Comparison of ENCODE assay signal across 19 mouse cellular contexts in genomic region chr11:99609126-99609525, GRCm38 (mm10). TPM values are rescaled to one million over a fixed set of nuclear protein-coding genes. Genes with fewer than 3 reads are reported as not detected.
DNase-seq lines count a peak whose midpoint lies in the region; ATAC-seq and TF ChIP-seq lines count a peak whose summit lies in the region.
"Had no signal": no experiment of that assay in that cellular context is flagged by ENCODE, and none has a peak within 500 bp of the region (broad histone marks: within the 10 kb centered on the region; RNA-seq: fewer than 3 reads in every experiment).

No protein-coding gene starts in this region.

- no peaks in the 10 kb centered on the region for H3K27me3 ChIP-seq in cerebellum, adult 2 months (ENCODE audit: control insufficient read depth, insufficient read depth, low read length)
- no peaks in the 10 kb centered on the region for H3K27me3 ChIP-seq in midbrain, embryonic 15.5 days (replicated peaks)
- H3K27me3 ChIP-seq: forebrain, embryonic 12.5 days; megakaryocyte, embryonic 14.5 days had no signal

- H3K9ac ChIP-seq in midbrain, embryonic 15.5 days = no peak overlapping the region
- H3K9ac ChIP-seq: forebrain, embryonic 12.5 days; lung, embryonic 14.5 days had no signal

- no peaks in the 10 kb centered on the region for H3K4me1 ChIP-seq in cerebellum, adult 2 months (ENCODE audit: control insufficient read depth, insufficient read depth, low read length)
- H3K4me1 ChIP-seq in midbrain, embryonic 15.5 days = no peaks in the 10 kb centered on the region
- H3K4me1 ChIP-seq: forebrain, embryonic 12.5 days; megakaryocyte, embryonic 14.5 days had no signal

- H3K36me3 ChIP-seq in midbrain, embryonic 15.5 days (replicated peaks) = no peaks in the 10 kb centered on the region
- H3K36me3 ChIP-seq: forebrain, embryonic 12.5 days had no signal

- 17% methylated on average over 1 of the region's 1 CpGs for WGBS in cerebellum, adult 2 months
- 73% methylated on average over 1 of the region's 1 CpGs for WGBS in midbrain, embryonic 15.5 days

- H3K4me2 ChIP-seq in midbrain, embryonic 15.5 days = no peak overlapping the region
- H3K4me2 ChIP-seq: forebrain, embryonic 12.5 days; lung, embryonic 14.5 days had no signal

- H3K27ac ChIP-seq in cerebellum, adult 2 months (ENCODE audit: insufficient read depth, low read length) = no peak overlapping the region
- H3K27ac ChIP-seq in midbrain, embryonic 15.5 days = no peak overlapping the region
- H3K27ac ChIP-seq: forebrain, embryonic 12.5 days; hindbrain, postnatal 0 days had no signal

- TF ChIP-seq CTCF in cerebellum, adult 2 months (IDR thresholded peaks at IDR 0.05; ENCODE audit: borderline replicate concordance, insufficient read depth, low read depth, low read length) = no peak

- no peak overlapping the region for H3K4me3 ChIP-seq in cerebellum, adult 2 months (replicated peaks; ENCODE audit: insufficient read depth, low read depth, low read length)
- H3K4me3 ChIP-seq in midbrain, embryonic 15.5 days = no peak overlapping the region
- H3K4me3 ChIP-seq: forebrain, embryonic 12.5 days; megakaryocyte, embryonic 14.5 days; myocyte had no signal

- DNase-seq in cerebellum, adult 11-12 months = peak; percentile 34
- DNase-seq in cerebellum, postnatal 4 days (ENCODE audit: low spot score in 2 of 2) = no peak
- peak; percentile 11 to 52 for DNase-seq in cerebellum, adult 2 months
- DNase-seq in layer of hippocampus, adult 11-12 months (ENCODE audit: low spot score) = peak; percentile 37
- DNase-seq in left cerebral cortex, adult 9 months (ENCODE audit: low spot score in 2 of 2) = peak; percentile 11 to 55
- DNase-seq in ovary, postnatal 10 days (ENCODE audit: low spot score) = no peak
- DNase-seq in lung, adult 18-20 months = no peak
- DNase-seq: adrenal gland, postnatal 10 days; gastrocnemius, postnatal 36 days; lung, embryonic 14.5 days had no signal

- H3K9me3 ChIP-seq in midbrain, embryonic 15.5 days = no peaks in the 10 kb centered on the region
- H3K9me3 ChIP-seq: forebrain, embryonic 12.5 days; megakaryocyte, embryonic 14.5 days had no signal

- no peak for TF ChIP-seq POLR2A in cerebellum, adult 2 months (IDR thresholded peaks at IDR 0.05; ENCODE audit: borderline replicate concordance, insufficient read depth, low read length)

- ATAC-seq in midbrain, embryonic 15.5 days (replicated peaks) = no peak
- ATAC-seq: hindbrain, postnatal 0 days had no signal

RNA-seq across cellular contexts. Expression of gene Gm11937, which starts 0.9 kb away (rescaled TPM):
- not detected in 2 replicates for polyA plus RNA-seq in cerebellum, adult 2 months (2012; rRNA removed)
- polyA plus RNA-seq in midbrain, embryonic 15.5 days (2015; fragmentation: Nextera tagmentation; extraction: Ambion mirVana) = not detected in 2 replicates
- polyA plus RNA-seq: embryonic facial prominence, embryonic 14.5 days; forebrain, embryonic 12.5 days; heart, embryonic 14.5 days; hindbrain, postnatal 0 days; kidney, embryonic 16.5 days; limb, embryonic 11.5 days; lung, embryonic 14.5 days; myocyte had no signal

RNA-seq across cellular contexts. Expression of gene Krtap2-4, which starts 5.5 kb away (rescaled TPM):
- not detected in 2 replicates for polyA plus RNA-seq in cerebellum, adult 2 months (2012; rRNA removed)
- polyA plus RNA-seq in midbrain, embryonic 15.5 days (2015; fragmentation: Nextera tagmentation; extraction: Ambion mirVana) = not detected in 2 replicates
- polyA plus RNA-seq: forebrain, embryonic 12.5 days; heart, embryonic 14.5 days; hindbrain, postnatal 0 days; kidney, embryonic 16.5 days; limb, embryonic 11.5 days; lung, embryonic 14.5 days; myocyte had no signal

RNA-seq across cellular contexts. Expression of gene Gm11938, which starts 6.0 kb away (rescaled TPM):
- not detected in 2 replicates for polyA plus RNA-seq in cerebellum, adult 2 months (2012; rRNA removed)
- polyA plus RNA-seq in midbrain, embryonic 15.5 days (2015; fragmentation: Nextera tagmentation; extraction: Ambion mirVana) = not detected in 2 replicates
- polyA plus RNA-seq: embryonic facial prominence, embryonic 14.5 days; forebrain, embryonic 12.5 days; heart, embryonic 14.5 days; hindbrain, postnatal 0 days; kidney, embryonic 16.5 days; limb, embryonic 11.5 days; lung, embryonic 14.5 days; myocyte had no signal

RNA-seq across cellular contexts. Expression of gene Gm11562, which starts 11.1 kb away (rescaled TPM):
- not detected in 2 replicates for polyA plus RNA-seq in cerebellum, adult 2 months (2012; rRNA removed)
- polyA plus RNA-seq in midbrain, embryonic 15.5 days (2015; fragmentation: Nextera tagmentation; extraction: Ambion mirVana) = not detected in 2 replicates
- polyA plus RNA-seq: embryonic facial prominence, embryonic 14.5 days; forebrain, embryonic 12.5 days; heart, embryonic 14.5 days; hindbrain, postnatal 0 days; kidney, embryonic 16.5 days; limb, embryonic 11.5 days; lung, embryonic 14.5 days; myocyte had no signal

RNA-seq across cellular contexts. Expression of gene Krtap9-3, which starts 11.2 kb away (rescaled TPM):
- not detected in 2 replicates for polyA plus RNA-seq in cerebellum, adult 2 months (2012; rRNA removed)
- not detected in 2 replicates for polyA plus RNA-seq in midbrain, embryonic 15.5 days (2015; fragmentation: Nextera tagmentation; extraction: Ambion mirVana)
- polyA plus RNA-seq: embryonic facial prominence, embryonic 14.5 days; forebrain, embryonic 12.5 days; heart, embryonic 14.5 days; hindbrain, postnatal 0 days; kidney, embryonic 16.5 days; limb, embryonic 11.5 days; lung, embryonic 14.5 days; myocyte had no signal

Comparison
In these comparisons a context has a peak if more than half of its experiments do, and no peak if none do; other contexts are left out.
1. DNase-seq: peak in cerebellum, adult 11-12 months (single experiment), cerebellum, adult 2 months (2 of 2), layer of hippocampus, adult 11-12 months (single experiment) and left cerebral cortex, adult 9 months (2 of 2); none in cerebellum, postnatal 4 days (0 of 2), ovary, postnatal 10 days (single experiment) and lung, adult 18-20 months (0 of 2).